Mouse (Mus musculus) CH12.LX (cell line): ENCODE results near the gene Tmem8b. TPM values are rescaled to one million over a fixed set of nuclear protein-coding genes. Genes with fewer than 3 reads are reported as not detected.

ENCODE experiments used
- DNase-seq: peaks from one replicate; pipeline ENCODE4 v3.0.0-alpha.2; 2013; ENCODE audit errors: extremely low read depth
- H3K27ac ChIP-seq: 2 replicates; pipeline ENCODE4 v1.5.1; 2012; ENCODE audit warnings: low read depth, mild to moderate bottlenecking, control low read depth, moderate library complexity; ENCODE audit not compliant: insufficient read depth
- H3K27me3 ChIP-seq: replicated peaks from 2 replicates; pipeline ENCODE3; 2012; ENCODE audit warnings: inconsistent platforms
- H3K36me3 ChIP-seq, 2 experiments: replicated peaks in 1 of 2; 2 replicates each; pipeline versions ENCODE3 to v1.6.1; 2012; ENCODE audit warnings: inconsistent platforms in 1 of 2, low read length in 1 of 2, mild to moderate bottlenecking in 1 of 2, mixed read lengths in 1 of 2, moderate library complexity in 1 of 2; ENCODE audit not compliant: control insufficient read depth in 1 of 2, insufficient read depth in 1 of 2
- H3K4me1 ChIP-seq, 2 experiments: 2 replicates each; pipeline ENCODE4 v1.6.1; 2012; ENCODE audit warnings: inconsistent platforms in 1 of 2, moderate library complexity in 1 of 2; ENCODE audit not compliant: insufficient read depth in 2 of 2, control insufficient read depth in 1 of 2
- H3K4me2 ChIP-seq: 2 replicates; pipeline ENCODE4 v1.6.1; 2012; ENCODE audit warnings: low read depth, mild to moderate bottlenecking, control low read depth; ENCODE audit not compliant: poor library complexity, insufficient read depth, severe bottlenecking
- H3K4me3 ChIP-seq, 3 experiments: fragments of 150-350 bp in 1 of 3; sonication (generic) in 1 of 3; replicated peaks in 1 of 3; 2 replicates each; pipeline versions ENCODE3 to v1.5.1; 2011 to 2012; ENCODE audit warnings: low read depth in 2 of 3, low read length in 2 of 3, mild to moderate bottlenecking in 2 of 3, moderate library complexity in 2 of 3, control low read depth in 1 of 3, improper control_type of control experiment in 1 of 3, inconsistent platforms in 1 of 3, mixed read lengths in 1 of 3; ENCODE audit not compliant: poor library complexity in 1 of 3
- H3K79me2 ChIP-seq: replicated peaks from 2 replicates; pipeline ENCODE4 v1.6.1; 2012; ENCODE audit warnings: mild to moderate bottlenecking, moderate library complexity; ENCODE audit not compliant: control insufficient read depth, poor library complexity, insufficient read depth, severe bottlenecking; ENCODE audit errors: extremely low read depth
- H3K9ac ChIP-seq: 2 replicates; pipeline ENCODE4 v1.6.1; 2012; ENCODE audit warnings: low read depth, mild to moderate bottlenecking, control low read depth, moderate library complexity; ENCODE audit not compliant: insufficient read depth
- H3K9me3 ChIP-seq: replicated peaks from 2 replicates; pipeline ENCODE3; 2012; ENCODE audit warnings: low read length, inconsistent platforms, mixed read lengths
- CTCF ChIP-seq, 2 experiments: IDR thresholded peaks in 1 of 2; conservative IDR thresholded peaks in 1 of 2; 2 replicates each; pipeline ENCODE4 v1.5.1; 2011 to 2012; ENCODE audit warnings: low read depth in 2 of 2, low read length in 2 of 2, improper control_type of control experiment in 1 of 2, inconsistent platforms in 1 of 2, mild to moderate bottlenecking in 1 of 2, moderate library complexity in 1 of 2
- E2F4 ChIP-seq: IDR thresholded peaks from 2 replicates; pipeline ENCODE4 v1.6.1; 2011; ENCODE audit warnings: low read depth, low read length, improper control_type of control experiment; ENCODE audit not compliant: insufficient replicate concordance
- GABPA ChIP-seq: IDR thresholded peaks from 2 replicates; pipeline ENCODE4 v1.6.1; 2012; ENCODE audit warnings: low read depth, low read length, improper control_type of control experiment, inconsistent platforms; ENCODE audit not compliant: insufficient replicate concordance
- JUN ChIP-seq: IDR thresholded peaks from 2 replicates; pipeline ENCODE4 v1.6.1; 2011; ENCODE audit warnings: low read depth, mild to moderate bottlenecking, low read length, improper control_type of control experiment, moderate library complexity; ENCODE audit not compliant: insufficient read depth
- JUND ChIP-seq: conservative IDR thresholded peaks from 2 replicates; pipeline ENCODE4 v1.6.1; 2011; ENCODE audit warnings: low read depth, low read length, improper control_type of control experiment
- MAFK ChIP-seq: IDR thresholded peaks from 2 replicates; pipeline ENCODE4 v1.6.1; 2011; ENCODE audit warnings: low read length, improper control_type of control experiment; ENCODE audit not compliant: insufficient replicate concordance
- MAX ChIP-seq: IDR thresholded peaks from 2 replicates; pipeline ENCODE4 v1.6.1; 2011; ENCODE audit warnings: low read length, improper control_type of control experiment
- MAZ ChIP-seq: IDR thresholded peaks from 2 replicates; pipeline ENCODE4 v1.6.1; 2012; ENCODE audit warnings: low read depth, mild to moderate bottlenecking, inconsistent platforms, low read length, improper control_type of control experiment, moderate library complexity
- MEF2A ChIP-seq: IDR thresholded peaks from 2 replicates; pipeline ENCODE4 v1.6.1; 2014; ENCODE audit warnings: low read depth, mild to moderate bottlenecking, inconsistent platforms, low read length, improper control_type of control experiment, borderline replicate concordance
- MXI1 ChIP-seq: IDR thresholded peaks from 2 replicates; pipeline ENCODE4 v1.6.1; 2011; ENCODE audit warnings: mild to moderate bottlenecking, low read depth, low read length, improper control_type of control experiment
- MYC ChIP-seq: IDR thresholded peaks from 2 replicates; pipeline ENCODE4 v1.6.1; 2011; ENCODE audit warnings: low read depth, mild to moderate bottlenecking, improper control_type of control experiment, low read length
- PAX5 ChIP-seq: IDR thresholded peaks from 2 replicates; pipeline ENCODE4 v1.6.1; 2012; ENCODE audit warnings: low read length, inconsistent platforms, mixed read lengths
- POLR2A ChIP-seq: IDR thresholded peaks from 2 replicates; pipeline ENCODE4 v1.6.1; 2011; ENCODE audit warnings: low read depth, mild to moderate bottlenecking, improper control_type of control experiment, low read length
- RCOR1 ChIP-seq: conservative IDR thresholded peaks from 2 replicates; pipeline ENCODE4 v1.6.1; 2012; ENCODE audit warnings: low read depth, mild to moderate bottlenecking, inconsistent platforms, low read length, improper control_type of control experiment
- SMC3 ChIP-seq: IDR thresholded peaks from 2 replicates; pipeline ENCODE4 v1.6.1; 2011; ENCODE audit warnings: low read depth, low read length, improper control_type of control experiment
- TBP ChIP-seq: conservative IDR thresholded peaks from 2 replicates; pipeline ENCODE4 v1.6.1; 2011; ENCODE audit warnings: low read depth, low read length, improper control_type of control experiment
- ZKSCAN1 ChIP-seq: IDR thresholded peaks from 2 replicates; pipeline ENCODE4 v1.6.1; 2012; ENCODE audit warnings: low read depth, inconsistent platforms, low read length, improper control_type of control experiment, borderline replicate concordance
- ZNF384 ChIP-seq: IDR thresholded peaks from 2 replicates; pipeline ENCODE4 v1.6.1; 2012; ENCODE audit warnings: low read depth, low read length, improper control_type of control experiment, inconsistent platforms
- dilution Hi-C: fragments of 300-500 bp; cut with MboI; formaldehyde crosslinking; loops from 2 replicates; pipeline ENCODE4 v1.14.3; 2020; ENCODE audit warnings: low sequenced_read_pairs; ENCODE audit not compliant: extremely low pct_unique_long_range_greater_than_20kb, extremely low pct_ligation_motif_present
- in situ Hi-C: fragments of 300-500 bp; cut with MboI; formaldehyde crosslinking; loops from 3 replicates; pipeline ENCODE4 v1.14.3; 2019; ENCODE audit warnings: low sequenced_read_pairs, low pct_ligation_motif_present, low pct_unique_long_range_greater_than_20kb, mixed read lengths
- polyA plus RNA-seq: library from polyadenylated mRNA; unstranded; fragments of >175 nt; gene quantifications from 2 replicates; pipeline ENCODE4 v1.2.1, GENCODE M21; 2012; ENCODE audit warnings: low read depth; ENCODE audit not compliant: insufficient read length
- total RNA-seq, 2 experiments: library from RNA; depleted of rRNA; stranded (reverse); fragments of 300-350 nt in 1 of 2; fragments of >200 nt in 1 of 2; gene quantifications; 2 replicates each; pipeline ENCODE4 v1.2.3; 2012 to 2014

Tmem8b gene
- total and polyA plus RNA-seq, 3 experiments, result 0.26 to 0.47 TPM; not detected in 1

- H3K9me3 ChIP-seq, result no peaks in the 10 kb centered on the region
- H3K4me3 ChIP-seq, result no peak overlapping the region
- H3K79me2 ChIP-seq, result no peaks in the 10 kb centered on the region
- H3K27ac ChIP-seq, result no peak overlapping the region
- peaks cover 0 to 7% of the 10 kb centered on the region in 2 experiments; a peak in 3 of 4 replicates for H3K4me1 ChIP-seq
- DNase-seq, result no peak
- in situ Hi-C loops (no loop called here), dilution Hi-C loops (no loop called here)
- H3K9ac ChIP-seq, result no peak overlapping the region
- H3K4me2 ChIP-seq, result no peak overlapping the region
- TF ChIP-seq PAX5 (no peak), E2F4 (no peak)
- TF ChIP-seq, all 38 proteins: peak for 0
- H3K27me3 ChIP-seq, result peaks cover 90% of the 10 kb centered on the region
- no peaks in the 10 kb centered on the region for H3K36me3 ChIP-seq
Observed at GRCm38 (mm10) chr4:43673703-43674102, 4.9 kb downstream of the Tmem8b start.

DNA sequence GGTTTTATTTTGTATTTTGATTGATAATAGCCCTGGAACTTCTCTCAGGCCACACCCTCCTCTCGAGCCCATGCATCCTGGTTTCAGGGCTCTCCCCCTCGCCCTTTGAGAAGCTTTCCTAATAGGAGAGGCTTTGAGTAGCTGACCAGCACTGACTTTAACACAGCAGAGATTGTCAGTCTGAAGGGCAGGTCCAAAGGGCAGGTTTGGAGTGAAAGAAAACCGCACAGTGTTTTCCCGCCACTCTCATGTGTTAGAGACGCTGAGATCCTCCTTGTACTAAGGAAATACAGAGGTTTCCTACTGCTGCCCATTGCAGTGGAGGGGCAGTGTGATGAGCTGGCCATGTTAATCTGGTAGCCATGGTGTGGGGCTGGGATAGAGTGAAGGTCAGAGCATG lies 6.2 kb downstream of the Tmem8b start:
- Histone ChIP-seq H3K4me2 (no peak overlapping the region), H3K36me3 (no peaks in the 10 kb centered on the region), H3K79me2 (no peaks in the 10 kb centered on the region), H3K4me1 (no peaks in the 10 kb centered on the region), H3K27me3 (peaks cover 94% of the 10 kb centered on the region), H3K4me3 (no peak overlapping the region), H3K9ac (no peak overlapping the region), H3K9me3 (no peaks in the 10 kb centered on the region), H3K27ac (no peak overlapping the region)
- in situ Hi-C loops (no loop called here), dilution Hi-C loops (no loop called here)
- no peak for DNase-seq
- TF ChIP-seq MYC (no peak), JUND (no peak), MAFK (no peak), JUN (no peak), MXI1 (no peak), E2F4 (no peak), MAZ (no peak), ZNF384 (no peak), MAX (no peak), POLR2A (no peak), RCOR1 (no peak)

- H3K4me1 ChIP-seq, result no peaks in the 10 kb centered on the region
- H3K4me2 ChIP-seq, result no peak overlapping the region
- H3K27ac ChIP-seq, result no peak overlapping the region
- dilution Hi-C loops (no loop called here), in situ Hi-C loops (no loop called here)
- peaks cover 93% of the 10 kb centered on the region for H3K27me3 ChIP-seq
- DNase-seq, result no peak
- TF ChIP-seq JUN, result no peak
- no peak for TF ChIP-seq SMC3
- TF ChIP-seq TBP, result no peak
- TF ChIP-seq MAFK, result no peak
- no peak for TF ChIP-seq CTCF (conservative IDR thresholded peaks at IDR 0.05 in 1 of 2, IDR thresholded peaks at IDR 0.05 in 1 of 2; ENCODE audit: low read depth in 2 of 2, low read length in 2 of 2)
- TF ChIP-seq GABPA, result no peak
- no peak for TF ChIP-seq E2F4
- TF ChIP-seq MEF2A, result no peak
- no peak for TF ChIP-seq MYC
- no peak for TF ChIP-seq ZKSCAN1
- no peaks in the 10 kb centered on the region for H3K9me3 ChIP-seq
- no peak overlapping the region for H3K9ac ChIP-seq
- H3K36me3 ChIP-seq, result no peaks in the 10 kb centered on the region
- no peak overlapping the region for H3K4me3 ChIP-seq
- no peaks in the 10 kb centered on the region for H3K79me2 ChIP-seq
Observed at GRCm38 (mm10) chr4:43675608-43676007, 6.8 kb downstream of the Tmem8b start.
